Mouse (Mus musculus) MEL (cell line): ENCODE data around the gene Grb10. TPM values are rescaled to one million over a fixed set of nuclear protein-coding genes. Genes with fewer than 3 reads are reported as not detected.

Experiments
- DNase-seq: peaks from one replicate; pipeline ENCODE4 v3.0.0; 2011; ENCODE audit warnings: low read depth, low spot score
- H3K27ac ChIP-seq: 2 replicates; pipeline ENCODE4 v1.5.1; 2012; ENCODE audit warnings: low read depth, mild to moderate bottlenecking, control low read depth, low read length, moderate library complexity; ENCODE audit not compliant: control insufficient read depth
- H3K27me3 ChIP-seq, 2 experiments: fragments of 150-350 bp in 1 of 2; sonication (generic) in 1 of 2; 2 replicates each; pipeline ENCODE4 v1.6.1; 2012; ENCODE audit warnings: low read length in 2 of 2, mild to moderate bottlenecking in 2 of 2, improper control_type of control experiment in 1 of 2, moderate library complexity in 1 of 2; ENCODE audit not compliant: insufficient read depth in 2 of 2, control insufficient read depth in 1 of 2
- H3K36me3 ChIP-seq, 2 experiments: 2 replicates each; pipeline ENCODE4 v1.6.1; 2012 to 2014; ENCODE audit warnings: low read length in 2 of 2, improper control_type of control experiment in 1 of 2, inconsistent platforms in 1 of 2, mild to moderate bottlenecking in 1 of 2; ENCODE audit not compliant: insufficient read depth in 2 of 2, control insufficient read depth in 1 of 2
- H3K4me1 ChIP-seq, 2 experiments: fragments of 150-350 bp in 1 of 2; sonication (generic) in 1 of 2; 2 replicates each; pipeline ENCODE4 v1.6.1; 2012; ENCODE audit warnings: low read length in 2 of 2, improper control_type of control experiment in 1 of 2, mild to moderate bottlenecking in 1 of 2; ENCODE audit not compliant: insufficient read depth in 2 of 2, control insufficient read depth in 1 of 2
- H3K4me3 ChIP-seq, 2 experiments: fragments of 150-350 bp in 1 of 2; sonication (generic) in 1 of 2; 2 replicates each; pipeline ENCODE4 v1.5.1; 2012; ENCODE audit warnings: low read depth in 2 of 2, low read length in 2 of 2, mild to moderate bottlenecking in 2 of 2, moderate library complexity in 2 of 2, control low read depth in 1 of 2, improper control_type of control experiment in 1 of 2; ENCODE audit not compliant: control insufficient read depth in 1 of 2, insufficient read depth in 1 of 2
- H3K79me2 ChIP-seq: 2 replicates; pipeline ENCODE4 v1.6.1; 2012; ENCODE audit warnings: mild to moderate bottlenecking, low read length, moderate library complexity; ENCODE audit not compliant: control insufficient read depth, poor library complexity, insufficient read depth
- H3K9ac ChIP-seq: 2 replicates; pipeline ENCODE4 v1.6.1; 2012; ENCODE audit warnings: low read depth, mild to moderate bottlenecking, control low read depth, low read length, moderate library complexity; ENCODE audit not compliant: control insufficient read depth, poor library complexity, severe bottlenecking
- H3K9me3 ChIP-seq: fragments of 150-350 bp; sonication (generic); replicated peaks from 2 replicates; pipeline ENCODE4 v1.6.1; 2012; ENCODE audit warnings: mild to moderate bottlenecking, low read length, improper control_type of control experiment, moderate library complexity; ENCODE audit not compliant: insufficient read depth
- BHLHE40 ChIP-seq: IDR thresholded peaks from 2 replicates; pipeline ENCODE4 v1.6.1; 2012; ENCODE audit warnings: low read depth, mild to moderate bottlenecking, inconsistent platforms, low read length, improper control_type of control experiment, borderline replicate concordance
- CHD2 ChIP-seq: IDR thresholded peaks from 2 replicates; pipeline ENCODE4 v1.6.1; 2011; ENCODE audit warnings: low read length, improper control_type of control experiment
- CTCF ChIP-seq, 3 experiments: IDR thresholded peaks in 2 of 3; conservative IDR thresholded peaks in 1 of 3; 2 replicates each; pipeline ENCODE4 v1.5.1; 2011 to 2012; ENCODE audit warnings: low read length in 3 of 3, low read depth in 2 of 3, mild to moderate bottlenecking in 2 of 3, improper control_type of control experiment in 1 of 3, inconsistent platforms in 1 of 3, mixed read lengths in 1 of 3, moderate library complexity in 1 of 3; ENCODE audit not compliant: control insufficient read depth in 1 of 3, insufficient read depth in 1 of 3, poor library complexity in 1 of 3, severe bottlenecking in 1 of 3
- E2F4 ChIP-seq: IDR thresholded peaks from 2 replicates; pipeline ENCODE4 v1.6.1; 2011; ENCODE audit warnings: low read depth, low read length, improper control_type of control experiment, borderline replicate concordance
- ELF1 ChIP-seq: IDR thresholded peaks from 2 replicates; pipeline ENCODE4 v1.6.1; 2014; ENCODE audit warnings: low read depth, mild to moderate bottlenecking, inconsistent platforms, low read length, improper control_type of control experiment, moderate library complexity
- EP300 ChIP-seq, 2 experiments: IDR thresholded peaks; 2 replicates each; pipeline ENCODE4 v1.6.1; 2011; ENCODE audit warnings: improper control_type of control experiment in 2 of 2, low read length in 2 of 2, low read depth in 1 of 2, mild to moderate bottlenecking in 1 of 2
- GABPA ChIP-seq: IDR thresholded peaks from 2 replicates; pipeline ENCODE4 v1.6.1; 2012; ENCODE audit warnings: low read depth, mild to moderate bottlenecking, inconsistent platforms, low read length, improper control_type of control experiment, moderate library complexity
- GATA1 ChIP-seq: IDR thresholded peaks from 2 replicates; pipeline ENCODE4 v1.6.1; 2011; ENCODE audit warnings: low read depth, low read length, improper control_type of control experiment
- HCFC1 ChIP-seq: IDR thresholded peaks from 2 replicates; pipeline ENCODE4 v1.6.1; 2012; ENCODE audit warnings: low read depth, mild to moderate bottlenecking, inconsistent platforms, low read length, improper control_type of control experiment, moderate library complexity
- JUND ChIP-seq: IDR thresholded peaks from 2 replicates; pipeline ENCODE4 v1.6.1; 2011; ENCODE audit warnings: low read depth, mild to moderate bottlenecking, improper control_type of control experiment, low read length
- KAT2A ChIP-seq: conservative IDR thresholded peaks from 2 replicates; pipeline ENCODE4 v1.6.1; 2012; ENCODE audit warnings: low read depth, low read length, improper control_type of control experiment, inconsistent platforms
- MAFK ChIP-seq: IDR thresholded peaks from 2 replicates; pipeline ENCODE4 v1.6.1; 2011; ENCODE audit warnings: low read depth, mild to moderate bottlenecking, low read length, improper control_type of control experiment, borderline replicate concordance
- MAX ChIP-seq: IDR thresholded peaks from 2 replicates; pipeline ENCODE4 v1.6.1; 2011; ENCODE audit warnings: low read length, improper control_type of control experiment
- MAZ ChIP-seq: IDR thresholded peaks from 2 replicates; pipeline ENCODE4 v1.6.1; 2012; ENCODE audit warnings: low read depth, mild to moderate bottlenecking, inconsistent platforms, low read length, improper control_type of control experiment
- MXI1 ChIP-seq: IDR thresholded peaks from 2 replicates; pipeline ENCODE4 v1.6.1; 2011; ENCODE audit warnings: mild to moderate bottlenecking, low read depth, low read length, improper control_type of control experiment
- MYC ChIP-seq: IDR thresholded peaks from 2 replicates; pipeline ENCODE4 v1.6.1; 2011; ENCODE audit warnings: low read depth, mild to moderate bottlenecking, low read length, improper control_type of control experiment, moderate library complexity
- NELFE ChIP-seq: IDR thresholded peaks from 2 replicates; pipeline ENCODE4 v1.6.1; 2011; ENCODE audit warnings: low read depth, low read length, improper control_type of control experiment
- NRF1 ChIP-seq: IDR thresholded peaks from 2 replicates; pipeline ENCODE4 v1.6.1; 2014; ENCODE audit warnings: low read depth, mild to moderate bottlenecking, inconsistent platforms, low read length, improper control_type of control experiment, moderate library complexity; ENCODE audit not compliant: poor library complexity, insufficient read depth, severe bottlenecking
- POLR2A ChIP-seq, 2 experiments: IDR thresholded peaks; 2 replicates each; pipeline ENCODE4 v1.6.1; 2011 to 2012; ENCODE audit warnings: low read length in 2 of 2, mild to moderate bottlenecking in 2 of 2, control low read depth in 1 of 2, improper control_type of control experiment in 1 of 2, low read depth in 1 of 2, moderate library complexity in 1 of 2; ENCODE audit not compliant: control insufficient read depth in 1 of 2, insufficient read depth in 1 of 2, poor library complexity in 1 of 2
- POLR2AphosphoS5 ChIP-seq: IDR thresholded peaks from 2 replicates; pipeline ENCODE4 v1.6.1; 2012; ENCODE audit warnings: low read depth, borderline replicate concordance, mild to moderate bottlenecking, inconsistent platforms, low read length, moderate library complexity, mixed read lengths
- SMC3 ChIP-seq: IDR thresholded peaks from 2 replicates; pipeline ENCODE4 v1.6.1; 2011; ENCODE audit warnings: low read depth, low read length, improper control_type of control experiment
- TBP ChIP-seq: IDR thresholded peaks from 2 replicates; pipeline ENCODE4 v1.8.0; 2011; ENCODE audit warnings: low read depth, low read length, improper control_type of control experiment
- UBTF ChIP-seq: IDR thresholded peaks from 2 replicates; pipeline ENCODE4 v1.6.1; 2012; ENCODE audit warnings: low read depth, mild to moderate bottlenecking, inconsistent platforms, low read length, improper control_type of control experiment, moderate library complexity, borderline replicate concordance; ENCODE audit not compliant: insufficient read depth
- USF1 ChIP-seq: IDR thresholded peaks from 2 replicates; pipeline ENCODE4 v1.6.1; 2014; ENCODE audit warnings: low read depth, mild to moderate bottlenecking, inconsistent platforms, low read length, improper control_type of control experiment, moderate library complexity
- USF2 ChIP-seq, 2 experiments: IDR thresholded peaks; 2 replicates each; pipeline ENCODE4 v1.6.1; 2011 to 2012; ENCODE audit warnings: improper control_type of control experiment in 2 of 2, low read length in 2 of 2, borderline replicate concordance in 1 of 2, inconsistent platforms in 1 of 2, low read depth in 1 of 2, mild to moderate bottlenecking in 1 of 2; ENCODE audit not compliant: insufficient read depth in 1 of 2
- ZMIZ1 ChIP-seq: IDR thresholded peaks from 2 replicates; pipeline ENCODE4 v1.6.1; 2012; ENCODE audit warnings: low read depth, mild to moderate bottlenecking, inconsistent platforms, low read length, improper control_type of control experiment, moderate library complexity
- polyA plus RNA-seq, 2 experiments: library from polyadenylated mRNA; stranded (reverse) in 1 of 2; unstranded in 1 of 2; fragments of >175 nt in 1 of 2; fragments of >200 nt in 1 of 2; gene quantifications; 2 replicates each; pipeline versions ENCODE4 v1.2.1 to v1.2.4; 2012; ENCODE audit warnings: low replicate concordance in 2 of 2, low read depth in 1 of 2; ENCODE audit not compliant: insufficient read length in 2 of 2, insufficient read depth in 1 of 2, missing spikeins in 1 of 2
- total RNA-seq: library from RNA; depleted of rRNA; stranded (reverse); fragments of 300-350 nt; gene quantifications from 2 replicates; pipeline ENCODE4 v1.2.3, GENCODE M21; 2012

The Grb10 gene
- total and polyA plus RNA-seq, 3 experiments: not detected

- no peak overlapping the region for H3K9ac ChIP-seq
- peaks cover 0 to under 1% of the 10 kb centered on the region in 2 experiments; a peak in 1 of 4 replicates for H3K4me1 ChIP-seq
- H3K9me3 ChIP-seq: no peaks in the 10 kb centered on the region
- no peak overlapping the region for H3K27ac ChIP-seq
- H3K36me3 ChIP-seq: no peaks in the 10 kb centered on the region
- no peak for DNase-seq
- H3K4me3 ChIP-seq: no peak overlapping the region
- H3K79me2 ChIP-seq: no peaks in the 10 kb centered on the region
- H3K27me3 ChIP-seq: peaks cover 0 to 5% of the 10 kb centered on the region in 2 experiments; a peak in 3 of 4 replicates
- TF ChIP-seq POLR2AphosphoS5: no peak
- TF ChIP-seq UBTF: no peak
- TF ChIP-seq GATA1: no peak
- TF ChIP-seq MXI1: no peak
- no peak for TF ChIP-seq CTCF (IDR thresholded peaks at IDR 0.05 in 2 of 3, conservative IDR thresholded peaks at IDR 0.05 in 1 of 3; ENCODE audit: control insufficient read depth in 1 of 3, insufficient read depth in 1 of 3, low read depth in 2 of 3, low read length in 3 of 3, poor library complexity in 1 of 3, severe bottlenecking in 1 of 3)
- TF ChIP-seq MAX: no peak
- no peak for TF ChIP-seq E2F4
- TF ChIP-seq ELF1: no peak
- TF ChIP-seq NELFE: no peak
- no peak for TF ChIP-seq JUND
- TF ChIP-seq TBP: no peak
- TF ChIP-seq USF2 (IDR thresholded peaks at IDR 0.05; ENCODE audit: borderline replicate concordance in 1 of 2, insufficient read depth in 1 of 2, low read depth in 1 of 2, low read length in 2 of 2): no peak
- no peak for TF ChIP-seq HCFC1
Measured at GRCm38 (mm10) chr11:11929059-11929458, 109.4 kb downstream of the Grb10 start.

- DNase-seq: no peak
- no peaks in the 10 kb centered on the region for H3K9me3 ChIP-seq
- TF ChIP-seq GABPA (no peak), USF1 (no peak), MAZ (no peak), MYC (no peak), SMC3 (no peak), ZMIZ1 (no peak), MAFK (no peak), POLR2A (IDR thresholded peaks at IDR 0.05; ENCODE audit: control insufficient read depth in 1 of 2, insufficient read depth in 1 of 2, low read depth in 1 of 2, low read length in 2 of 2, poor library complexity in 1 of 2) (no peak), CHD2 (no peak), EP300 (IDR thresholded peaks at IDR 0.05; ENCODE audit: low read depth in 1 of 2, low read length in 2 of 2) (no peak), CTCF (IDR thresholded peaks at IDR 0.05 in 2 of 3, conservative IDR thresholded peaks at IDR 0.05 in 1 of 3; ENCODE audit: control insufficient read depth in 1 of 3, insufficient read depth in 1 of 3, low read depth in 2 of 3, low read length in 3 of 3, poor library complexity in 1 of 3, severe bottlenecking in 1 of 3) (no peak), USF2 (IDR thresholded peaks at IDR 0.05; ENCODE audit: borderline replicate concordance in 1 of 2, insufficient read depth in 1 of 2, low read depth in 1 of 2, low read length in 2 of 2) (no peak), HCFC1 (no peak), GATA1 (no peak), BHLHE40 (no peak), KAT2A (no peak), NRF1 (no peak)
Measured at GRCm38 (mm10) chr11:11928586-11928985, 109.9 kb downstream of the Grb10 start.

More at GRCm38 (mm10) chr11:11928586-11928985, 109.9 kb downstream of the Grb10 start:
- Histone ChIP-seq H3K4me3 (no peak overlapping the region), H3K4me1 (peaks cover 0 to 4% of the 10 kb centered on the region in 2 experiments; a peak in 1 of 4 replicates), H3K36me3 (no peaks in the 10 kb centered on the region), H3K27ac (no peak overlapping the region), H3K27me3 (peaks cover 0 to 5% of the 10 kb centered on the region in 2 experiments; a peak in 3 of 4 replicates), H3K79me2 (no peaks in the 10 kb centered on the region), H3K9ac (no peak overlapping the region)
